Mouse (Mus musculus): ENCODE data around the gene Gpt2.

DNA sequence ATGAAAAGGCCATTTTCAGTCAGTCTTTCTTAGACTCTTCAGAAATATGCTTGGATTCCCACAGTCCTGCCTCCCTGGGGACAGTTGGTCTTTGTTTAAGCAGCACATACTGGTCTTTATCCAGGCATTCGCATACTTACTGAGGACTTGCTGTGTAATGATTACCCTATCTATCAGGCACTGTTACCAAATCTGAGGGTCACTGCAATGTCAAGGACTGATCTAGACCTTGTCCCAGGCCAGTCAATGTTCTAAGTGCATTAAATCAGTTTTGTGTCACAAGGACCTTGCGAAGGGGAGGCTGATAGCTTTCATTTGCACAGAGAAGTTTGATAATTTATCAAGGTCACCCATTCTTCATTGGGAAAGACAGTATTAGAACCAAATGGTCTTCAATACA lies 14.0 kb upstream of the Gpt2 start:
- TF ChIP-seq CTCF (IDR thresholded peaks at IDR 0.05; ENCODE audit: borderline replicate concordance, extremely low read depth, insufficient read depth, insufficient read length): no peak
- no peak for TF ChIP-seq POLR2A (IDR thresholded peaks at IDR 0.05; ENCODE audit: borderline replicate concordance, extremely low read depth, insufficient read depth, insufficient read length, poor library complexity, severe bottlenecking)

Measured in brain, embryonic 14.5 days (tissue).